Mouse (Mus musculus) R1 (cell line): ENCODE data around the gene Fyb.
A peak's percentile ranks its signal among the peaks of the same experiment; 100 is the strongest.

Experiments
- DNase-seq: peaks from one replicate; pipeline ENCODE4 v3.0.0-alpha.2; 2018; ENCODE audit warnings: low read depth, low spot score

Fyb gene

GRCm38 (mm10) chr15:6522653-6523167, at the start of gene Fyb:
Gene Fyb, plus strand, starts transcription at chr15:6522853.
- DNase-seq, result no peak

GRCm38 (mm10) chr15:6483561-6483960, 39.1 kb upstream of the Fyb start:
- DNase-seq, result peak; percentile 5

DNA sequence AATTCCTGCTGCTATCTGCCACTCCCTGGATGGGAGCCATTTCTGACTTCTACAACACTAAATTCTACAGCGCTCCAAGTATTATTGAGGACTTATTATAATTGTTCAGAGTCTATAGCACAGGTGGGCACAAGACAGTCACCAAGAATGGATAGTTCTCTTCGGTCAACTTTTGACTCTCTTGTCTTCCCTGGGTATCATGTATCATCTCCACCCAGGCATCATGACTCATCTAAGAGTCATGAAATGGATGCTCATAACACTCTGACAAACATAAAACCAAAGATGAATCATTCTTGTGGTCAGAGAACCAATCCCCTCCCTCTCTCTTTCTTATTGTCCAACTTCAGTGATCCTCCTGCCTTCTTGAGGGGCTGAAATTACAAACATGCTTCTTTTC, 30.3 kb upstream of the Fyb start:
- DNase-seq, result no peak

- no peak for DNase-seq
Measured at GRCm38 (mm10) chr15:6498396-6499070, 24.1 kb upstream of the Fyb start.

- DNase-seq, result peak; percentile 3
Measured at GRCm38 (mm10) chr15:6500787-6501186, 21.9 kb upstream of the Fyb start.

DNA sequence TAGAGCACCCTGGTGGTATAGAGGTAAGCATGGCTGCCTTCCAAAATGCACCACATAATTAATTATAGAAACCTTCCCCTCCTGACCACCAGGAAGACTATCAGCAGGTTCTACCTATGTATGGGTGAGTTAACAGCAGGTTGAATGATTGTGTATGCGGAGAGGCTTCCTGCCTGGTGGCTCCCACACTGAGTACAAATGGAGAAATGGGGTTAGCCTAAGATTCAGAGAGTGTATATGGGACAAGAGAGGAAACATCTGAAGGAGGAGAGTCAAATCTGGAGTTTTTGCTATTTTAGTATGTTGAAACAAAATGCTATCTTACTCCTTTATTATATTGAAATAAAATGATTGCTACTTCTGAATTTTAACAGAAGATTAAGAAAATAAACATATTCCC, 5.1 kb upstream of the Fyb start:
- no peak for DNase-seq

- DNase-seq, result no peak
Measured at GRCm38 (mm10) chr15:6519417-6520255, 3.0 kb upstream of the Fyb start.

DNA sequence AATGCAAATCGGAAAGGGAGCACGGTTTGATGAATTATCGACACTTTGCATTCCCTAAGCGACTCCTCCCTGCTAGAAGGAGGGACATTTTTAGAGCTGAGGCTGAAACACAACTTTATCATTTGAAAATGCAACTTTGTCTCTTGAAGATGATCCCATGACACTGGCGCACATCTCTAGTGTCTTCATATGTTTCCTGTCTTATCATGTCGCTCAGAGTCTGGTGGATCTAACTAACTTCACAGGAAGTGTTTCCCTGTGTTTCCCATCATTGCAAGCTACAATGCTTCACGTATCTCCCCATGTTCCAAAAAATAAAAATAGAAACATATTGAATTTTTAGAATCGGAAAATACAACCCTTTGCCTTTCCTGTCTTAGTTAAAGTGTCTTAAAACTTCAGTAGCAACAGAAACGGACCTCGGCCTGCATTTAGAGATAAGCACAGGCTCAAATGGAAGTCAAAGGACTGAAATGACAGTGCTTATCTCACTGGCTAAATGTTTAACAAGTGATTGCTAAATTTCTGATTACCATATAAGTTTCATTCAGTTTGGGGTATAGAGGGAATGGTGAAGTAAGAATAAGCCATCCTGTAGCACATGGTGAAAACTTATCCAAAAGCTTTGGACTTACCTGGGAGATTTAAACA, 2.0 kb upstream of the Fyb start:
- no peak for DNase-seq

DNA sequence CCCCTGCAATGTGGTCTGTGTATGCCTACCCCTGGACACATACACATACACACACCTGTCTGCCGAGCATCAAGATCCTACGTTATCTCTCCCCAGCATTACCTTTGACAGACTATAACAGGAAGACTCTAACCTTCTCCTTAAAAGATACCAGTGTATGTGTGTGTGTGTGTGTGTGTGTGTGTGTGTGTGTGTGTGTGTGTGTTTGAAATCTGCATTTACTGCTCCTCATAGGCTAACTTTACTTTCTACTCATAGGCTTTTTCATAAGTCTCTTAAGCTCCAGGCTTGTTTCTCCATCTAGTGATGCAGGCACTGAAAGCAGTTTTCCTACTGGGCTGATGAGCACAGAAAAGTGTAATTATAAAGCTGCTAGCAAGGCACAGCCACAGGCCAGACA, 2.1 kb downstream of the Fyb start:
- no peak for DNase-seq

GRCm38 (mm10) chr15:6525386-6525785, 2.7 kb downstream of the Fyb start:
- DNase-seq, result no peak

- no peak for DNase-seq
Measured at GRCm38 (mm10) chr15:6533858-6534343, 11.2 kb downstream of the Fyb start.

DNA sequence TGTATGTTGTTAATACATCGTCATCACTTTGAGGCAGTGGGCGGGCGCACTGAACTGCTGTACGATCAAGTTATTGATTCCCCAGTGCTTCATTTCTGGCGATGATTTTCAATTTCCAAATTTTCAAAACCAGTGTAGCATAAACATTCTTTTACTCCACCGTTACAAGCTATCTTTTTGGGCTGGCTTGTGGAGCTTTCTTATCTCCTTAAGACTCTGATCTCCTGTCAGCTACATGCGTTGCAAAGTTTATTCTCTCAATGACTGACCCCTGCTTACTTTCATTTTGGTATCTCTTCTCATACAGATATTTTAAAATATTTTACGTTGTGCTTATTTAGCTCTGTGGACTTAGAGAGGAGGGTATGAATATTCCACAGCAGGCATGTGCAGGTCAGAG, 11.9 kb downstream of the Fyb start:
- DNase-seq, result no peak

GRCm38 (mm10) chr15:6539639-6540338, 17.1 kb downstream of the Fyb start:
- no peak for DNase-seq

GRCm38 (mm10) chr15:6548911-6549310, 26.3 kb downstream of the Fyb start:
- no peak for DNase-seq

GRCm38 (mm10) chr15:6551875-6552274, 29.2 kb downstream of the Fyb start:
- no peak for DNase-seq

DNA sequence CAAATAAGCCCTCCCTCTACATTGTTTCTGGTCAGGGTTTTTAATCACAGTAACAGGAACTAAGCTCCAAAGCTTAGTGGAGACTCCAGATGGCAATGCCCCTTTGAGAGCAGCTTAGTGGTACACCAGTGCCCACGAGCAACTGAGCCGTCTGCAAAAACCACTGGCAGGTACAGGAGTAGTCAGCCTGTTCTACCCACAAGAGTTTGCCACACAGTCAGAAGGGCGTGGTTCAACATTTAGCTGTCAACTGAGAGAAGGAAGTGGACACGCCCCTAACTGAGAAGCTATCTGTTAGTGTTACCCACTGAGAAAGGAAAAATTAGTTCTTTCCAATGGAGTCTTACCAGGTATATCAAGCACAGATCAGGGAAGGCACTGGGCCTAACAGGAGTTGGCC, 32.1 kb downstream of the Fyb start:
- DNase-seq, result no peak

DNA sequence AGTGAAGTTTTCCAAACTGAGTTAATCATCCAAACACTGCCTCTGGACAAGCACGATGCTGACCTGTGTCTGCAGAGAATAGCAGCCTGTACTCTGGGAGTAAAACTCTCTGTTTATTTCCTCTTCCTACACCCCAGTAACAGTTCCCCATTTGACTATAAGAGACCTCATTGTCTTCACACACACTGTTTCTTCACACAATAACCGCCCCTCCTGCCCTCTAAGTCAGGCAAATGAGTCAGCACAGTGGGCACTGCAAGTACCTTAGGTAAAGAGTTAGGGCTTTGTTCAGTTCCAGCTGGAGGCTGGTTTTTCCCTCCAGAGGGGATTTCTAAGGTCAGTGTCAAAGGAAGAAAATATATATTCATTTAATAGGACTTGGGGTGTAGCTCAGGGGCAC, 32.9 kb downstream of the Fyb start:
- DNase-seq, result peak; percentile 49

- no peak for DNase-seq
Measured at GRCm38 (mm10) chr15:6556272-6556671, 33.6 kb downstream of the Fyb start.

DNA sequence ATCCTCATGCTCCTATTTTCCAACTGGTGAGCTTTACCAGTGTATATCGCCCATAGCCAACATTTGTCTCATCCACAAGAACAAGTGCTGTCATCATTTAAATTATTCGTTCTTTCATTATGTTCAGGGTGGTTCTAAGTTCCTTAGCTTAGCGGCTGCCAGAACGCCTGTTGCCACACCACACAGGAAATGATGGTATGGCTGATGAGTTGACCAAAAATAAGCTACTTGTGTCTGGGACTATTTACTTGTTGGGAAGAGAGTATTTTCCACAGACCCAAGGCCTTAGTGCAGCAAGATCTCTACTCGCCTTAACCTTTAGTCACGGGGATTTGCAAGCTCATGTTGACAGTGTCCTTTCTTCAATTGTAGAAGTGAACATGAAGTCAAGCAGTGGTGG, 34.3 kb downstream of the Fyb start:
- DNase-seq, result no peak

DNA sequence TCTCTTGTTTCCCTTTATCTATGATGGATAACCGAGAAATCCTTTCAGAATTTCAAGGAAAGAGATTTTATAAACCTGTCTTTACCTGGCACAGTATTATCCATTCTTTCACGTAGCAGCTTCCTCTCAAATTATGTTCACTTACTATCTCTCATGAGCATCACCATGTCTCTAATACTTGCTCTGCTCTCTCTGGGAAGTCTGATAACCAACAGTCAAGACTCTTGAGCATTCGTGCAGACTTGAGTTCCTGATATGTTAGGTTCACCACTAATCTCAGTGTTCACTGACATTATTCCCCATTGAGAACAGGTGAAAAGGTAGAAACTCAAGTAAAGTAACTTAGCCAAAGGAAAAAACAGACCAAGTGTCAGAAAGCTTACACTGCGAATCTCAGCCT, 34.9 kb downstream of the Fyb start:
- no peak for DNase-seq

DNA sequence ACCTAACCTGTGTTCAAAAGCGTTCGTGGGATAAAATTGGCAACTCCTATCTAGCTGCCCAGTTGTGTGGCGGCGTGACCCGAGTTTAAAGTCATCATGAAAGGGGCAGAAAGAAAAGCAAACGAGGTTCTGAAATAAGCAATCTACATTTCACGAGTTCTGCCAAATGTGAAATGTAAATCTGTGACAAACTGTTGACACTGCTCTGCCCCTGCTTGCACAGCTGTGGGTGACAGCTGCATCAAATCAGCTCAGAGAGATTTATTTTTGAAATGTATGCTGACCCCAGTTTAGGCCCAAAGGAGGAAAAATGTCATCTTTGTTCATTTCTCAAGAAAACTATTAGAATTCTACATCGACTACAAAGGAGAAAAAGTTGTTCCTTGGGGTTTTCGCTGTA, 36.5 kb downstream of the Fyb start:
- no peak for DNase-seq

- DNase-seq, result no peak
Measured at GRCm38 (mm10) chr15:6560696-6561095, 38.0 kb downstream of the Fyb start.
